Mouse (Mus musculus) spleen, adult 18-20 months (tissue): ENCODE measurements around the gene Cenpo.
A peak's percentile ranks its signal among the peaks of the same experiment; 100 is the strongest.
"Not testable (repeated sequence)": the region's sequence is repeated elsewhere in the genome, so short reads cannot be mapped to it uniquely, and the experiment has no call there.

ENCODE experiments used
- DNase-seq, 2 experiments: peaks; one replicate each; pipeline ENCODE4 v3.0.0; 2022; ENCODE audit warnings: mixed read lengths in 2 of 2

Cenpo gene

GRCm38 (mm10) chr12:4233572-4234508 is at the start of gene Cenpo, which contains the start of gene Ptrhd1:
Cenpo (minus strand) TSS chr12:4234294.
Ptrhd1 (plus strand) TSS chr12:4234027.
- DNase-seq, result peak; percentile 92 to 95

- no peak for DNase-seq
These were observed 45.8 kb upstream of the Cenpo start for GRCm38 (mm10) chr12:4279878-4280277.

- DNase-seq, result no peak
These were observed 45.1 kb upstream of the Cenpo start for GRCm38 (mm10) chr12:4278978-4279755.

GRCm38 (mm10) chr12:4271078-4271477 is 37.0 kb upstream of the Cenpo start:
- no peak for DNase-seq

GRCm38 (mm10) chr12:4267765-4268164 is 33.7 kb upstream of the Cenpo start:
- DNase-seq, result no peak

- DNase-seq, result no peak
These were observed 18.9 kb upstream of the Cenpo start for GRCm38 (mm10) chr12:4252742-4253655.

GRCm38 (mm10) chr12:4249786-4250185 is 15.7 kb upstream of the Cenpo start:
- DNase-seq, result no peak

GRCm38 (mm10) chr12:4245742-4246141 is 11.6 kb upstream of the Cenpo start:
- no peak for DNase-seq

GRCm38 (mm10) chr12:4243805-4244204 is 9.7 kb upstream of the Cenpo start:
- no peak for DNase-seq

- not testable (repeated sequence) for DNase-seq
These were observed 6.2 kb upstream of the Cenpo start for GRCm38 (mm10) chr12:4240281-4240680.

GRCm38 (mm10) chr12:4237481-4237880 is 3.4 kb upstream of the Cenpo start:
- DNase-seq, result no peak

GRCm38 (mm10) chr12:4232777-4233176 is 1.3 kb downstream of the Cenpo start:
- no peak for DNase-seq

GRCm38 (mm10) chr12:4230156-4230555 is 3.9 kb downstream of the Cenpo start:
- DNase-seq, result no peak

- DNase-seq, result no peak
These were observed 21.2 kb downstream of the Cenpo start for GRCm38 (mm10) chr12:4212908-4213307.

- peak; percentile 34 to 46 for DNase-seq
These were observed 22.9 kb downstream of the Cenpo start for GRCm38 (mm10) chr12:4211174-4211573.

- DNase-seq, result no peak
These were observed 24.9 kb downstream of the Cenpo start for GRCm38 (mm10) chr12:4209196-4209595.

- peak in 1 of 2 experiments; percentile 47 for DNase-seq
These were observed 25.5 kb downstream of the Cenpo start for GRCm38 (mm10) chr12:4208405-4209133.

- no peak for DNase-seq
These were observed 28.0 kb downstream of the Cenpo start for GRCm38 (mm10) chr12:4206106-4206505.

GRCm38 (mm10) chr12:4202206-4202605 is 31.9 kb downstream of the Cenpo start:
- DNase-seq, result no peak

GRCm38 (mm10) chr12:4201454-4202200 is 32.5 kb downstream of the Cenpo start:
- no peak for DNase-seq

- DNase-seq, result no peak
These were observed 34.8 kb downstream of the Cenpo start for GRCm38 (mm10) chr12:4199271-4199670.
